Mouse (Mus musculus) heart, adult 2 months (tissue): ENCODE measurements around the gene Hdhd5.

Experiments
- CTCF ChIP-seq: fragments of 200-600 bp; IDR thresholded peaks from 2 replicates; pipeline ENCODE4 v1.8.1; 2022; ENCODE audit warnings: antibody characterized with exemption, mild to moderate bottlenecking, moderate library complexity
- EP300 ChIP-seq: fragments of 200-500 bp; IDR thresholded peaks from 2 replicates; pipeline ENCODE4 v1.6.1; 2011; ENCODE audit warnings: low read depth, low read length, control low read depth; ENCODE audit not compliant: insufficient read depth
- POLR2A ChIP-seq: fragments of 200-500 bp; IDR thresholded peaks from 2 replicates; pipeline ENCODE4 v1.6.1; 2011; ENCODE audit warnings: mild to moderate bottlenecking, low read depth, low read length, control low read depth; ENCODE audit not compliant: insufficient read depth

- TF ChIP-seq CTCF (peak; percentile 97), POLR2A (peak; percentile 30; the same call in 1 of the 2 replicates), EP300 (peak; percentile 82)
Measured at GRCm38 (mm10) chr6:120539132-120539759, 8.1 kb upstream of the Hdhd5 start.
